Mouse (Mus musculus) cerebellum, adult (tissue): ENCODE measurements around the gene Abhd12.
"Not testable (repeated sequence)": the region's sequence is repeated elsewhere in the genome, so short reads cannot be mapped to it uniquely, and the experiment has no call there.

Source experiments
- ATAC-seq: cut with Nextera tagmentation; 2 replicates; pipeline ENCODE4 v1.9.2; 2017; ENCODE audit warnings: mild to moderate bottlenecking, moderate library complexity, mixed read lengths; ENCODE audit not compliant: insufficient number of reproducible peaks, low FRiP score, low TSS enrichment

Abhd12 gene

DNA sequence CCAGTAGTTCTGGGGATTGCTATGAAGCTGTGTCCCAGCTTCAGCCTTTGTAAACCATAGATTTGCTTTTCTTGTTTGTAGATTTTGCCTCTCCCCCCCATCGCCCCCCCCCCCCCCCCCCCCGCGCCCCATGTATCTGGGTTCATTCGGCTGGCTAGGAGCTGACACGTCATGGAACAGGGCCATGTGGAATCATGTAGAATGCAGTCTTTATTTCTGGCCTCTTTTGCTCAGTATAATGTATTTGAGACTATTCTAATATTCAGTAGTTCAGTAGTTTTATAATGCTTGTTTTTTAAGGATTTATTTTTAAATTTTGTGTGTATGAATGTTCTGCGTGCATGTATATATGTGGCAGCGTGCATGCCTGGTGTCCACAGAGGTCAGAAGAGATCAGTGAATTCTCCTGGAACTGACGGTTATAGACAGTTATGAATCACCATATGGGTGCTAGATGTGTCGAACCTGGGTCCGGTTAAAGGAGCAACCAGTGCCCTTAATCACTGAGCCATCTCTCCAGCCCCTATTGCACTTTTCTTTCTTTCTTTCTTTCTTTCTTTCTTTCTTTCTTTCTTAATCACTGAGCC is 5.8 kb upstream of the Abhd12 start:
- no peak for ATAC-seq

DNA sequence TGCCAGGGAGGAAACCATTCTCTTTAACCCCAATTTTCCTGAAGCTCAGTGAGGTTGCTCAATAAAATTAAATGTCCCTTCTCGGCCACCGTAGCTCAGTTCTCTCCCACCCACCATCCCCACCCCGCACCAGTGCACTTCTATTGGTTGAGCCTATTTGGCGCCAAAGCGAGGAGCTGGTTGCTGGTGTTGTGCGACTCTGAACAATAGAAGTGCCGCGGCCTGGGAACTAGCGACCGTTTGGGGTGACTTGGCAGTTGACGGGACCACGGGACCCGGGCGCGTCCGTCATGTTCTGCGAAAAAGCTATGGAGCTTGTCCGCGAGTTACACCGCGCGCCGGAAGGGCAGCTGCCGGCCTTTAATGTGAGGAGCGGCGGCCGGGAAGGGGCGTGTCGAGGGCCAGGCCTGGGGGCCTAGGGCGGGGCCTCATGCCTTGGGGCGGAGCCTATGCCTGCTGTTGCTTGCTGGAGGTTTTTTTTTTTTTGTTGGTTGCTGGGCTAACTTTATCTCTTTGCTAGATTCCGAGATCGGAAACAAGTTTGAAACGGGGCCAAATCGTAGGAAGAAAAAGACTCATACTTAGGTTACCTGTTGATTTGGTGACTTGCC is 5.0 kb upstream of the Abhd12 start:
- peak; percentile 74 for ATAC-seq

DNA sequence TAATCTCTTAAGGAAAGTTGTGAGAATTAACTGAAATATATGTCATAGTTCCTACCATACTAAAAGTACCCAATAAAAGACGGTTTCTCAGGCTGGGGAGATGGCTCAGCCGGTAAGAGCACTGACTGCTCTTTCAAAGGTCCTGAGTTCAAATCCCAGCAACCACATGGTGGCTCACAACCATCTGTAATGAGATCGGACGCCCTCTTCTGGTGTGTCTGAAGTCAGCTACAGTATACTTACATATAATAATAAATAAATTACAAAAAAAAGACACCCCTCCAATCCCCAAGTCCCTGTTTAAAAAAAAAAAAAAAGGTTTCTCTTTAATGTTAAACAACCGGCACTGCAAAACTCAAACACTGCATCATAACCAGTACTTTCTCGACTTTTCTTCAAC is 4.3 kb upstream of the Abhd12 start:
- ATAC-seq: not testable (repeated sequence)

DNA sequence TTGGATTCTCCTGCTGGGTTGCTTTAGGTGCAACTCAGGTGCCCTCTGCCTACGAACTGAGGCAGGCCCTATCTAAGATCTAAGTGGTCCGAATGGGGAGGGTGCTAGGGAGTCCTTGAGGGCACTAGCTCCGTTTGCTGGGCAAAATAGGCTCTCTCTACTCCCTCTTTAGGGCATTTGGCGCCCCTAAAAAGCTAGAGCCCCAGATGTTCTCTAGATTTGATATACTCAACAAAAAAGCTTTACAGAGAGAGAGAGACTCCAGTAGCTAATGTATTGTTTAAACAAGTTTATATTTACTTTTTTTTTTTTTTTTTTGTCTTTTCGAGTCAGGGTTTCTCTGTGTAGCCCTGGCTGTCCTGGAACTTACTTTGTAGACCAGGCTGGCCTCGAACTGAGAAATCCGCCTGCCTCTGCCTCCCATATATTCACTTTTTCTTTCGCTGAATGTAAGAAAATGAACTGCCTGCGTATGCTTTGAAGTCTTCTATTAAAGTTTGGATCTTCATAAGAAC is 452 bp upstream of the Abhd12 start, which contains the start of gene Gins1:
Gins1 (plus strand) TSS at position 465 of the 515 bp plus-strand sequence.
- no peak; the same call in 1 of the 2 replicates for ATAC-seq

DNA sequence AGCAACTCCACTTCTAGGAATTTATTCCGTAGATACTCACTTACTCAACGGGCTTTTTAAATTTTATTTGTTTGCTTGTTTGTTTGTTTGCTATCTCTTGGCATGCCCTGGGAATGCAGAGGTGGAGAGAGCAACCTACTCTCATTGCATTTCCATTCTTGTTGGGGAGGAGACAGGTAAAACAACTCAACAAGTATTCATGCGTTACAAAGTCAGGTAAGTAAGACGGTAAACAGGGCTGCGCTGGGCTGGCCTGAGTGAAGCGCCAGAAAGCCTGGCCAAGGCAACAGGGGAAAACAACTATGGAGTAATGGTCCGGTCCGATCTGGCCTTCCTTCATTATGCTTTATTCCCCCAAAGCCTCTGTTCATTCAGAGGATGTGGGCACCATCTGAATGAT is 2.2 kb downstream of the Abhd12 start:
- ATAC-seq: no peak

DNA sequence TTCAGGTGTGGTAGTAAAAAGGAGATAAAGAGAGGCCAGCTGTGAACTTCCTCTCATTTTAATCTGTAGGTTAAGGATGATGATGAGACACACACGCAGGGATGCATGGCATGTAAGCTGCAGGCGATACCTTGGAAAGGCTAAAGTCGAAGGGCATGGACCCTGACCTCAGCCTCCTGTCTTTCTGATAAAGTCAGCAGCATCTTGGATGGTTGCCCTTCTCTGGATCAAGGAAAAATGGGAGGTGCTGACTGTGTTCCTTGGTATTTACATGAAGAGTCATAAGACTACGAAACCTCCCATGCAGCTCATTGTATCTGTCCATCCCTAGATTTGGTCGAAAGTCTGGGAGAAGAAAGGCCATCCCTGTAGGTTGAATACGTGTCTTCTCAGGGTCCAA is 4.2 kb downstream of the Abhd12 start:
- no peak for ATAC-seq

DNA sequence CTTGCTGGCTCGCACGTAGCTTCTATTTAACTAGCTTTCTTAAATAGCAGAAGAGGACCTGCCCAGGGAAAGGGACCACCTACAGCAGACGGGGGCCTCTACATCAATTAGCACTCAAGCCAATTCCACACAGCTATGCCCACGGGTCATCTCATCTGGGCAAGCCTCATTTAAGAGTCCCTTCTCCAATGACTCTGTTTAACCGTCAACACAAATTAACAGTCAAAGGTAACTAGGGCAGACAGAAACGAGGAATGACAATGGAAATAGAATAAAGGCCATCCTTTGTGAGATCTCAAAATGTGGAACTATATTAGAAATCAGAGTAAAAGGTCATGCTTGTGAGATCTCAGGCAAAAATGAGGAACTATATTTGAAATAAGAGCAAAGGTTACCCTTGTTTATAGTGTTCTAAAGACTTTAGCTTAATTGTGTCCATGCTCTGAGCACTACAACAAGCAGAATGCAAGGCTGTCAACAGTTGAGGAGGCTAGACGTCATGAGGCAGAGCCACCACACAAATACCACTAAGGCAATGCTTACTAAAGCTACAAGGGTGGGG is 8.8 kb downstream of the Abhd12 start:
- no peak for ATAC-seq

DNA sequence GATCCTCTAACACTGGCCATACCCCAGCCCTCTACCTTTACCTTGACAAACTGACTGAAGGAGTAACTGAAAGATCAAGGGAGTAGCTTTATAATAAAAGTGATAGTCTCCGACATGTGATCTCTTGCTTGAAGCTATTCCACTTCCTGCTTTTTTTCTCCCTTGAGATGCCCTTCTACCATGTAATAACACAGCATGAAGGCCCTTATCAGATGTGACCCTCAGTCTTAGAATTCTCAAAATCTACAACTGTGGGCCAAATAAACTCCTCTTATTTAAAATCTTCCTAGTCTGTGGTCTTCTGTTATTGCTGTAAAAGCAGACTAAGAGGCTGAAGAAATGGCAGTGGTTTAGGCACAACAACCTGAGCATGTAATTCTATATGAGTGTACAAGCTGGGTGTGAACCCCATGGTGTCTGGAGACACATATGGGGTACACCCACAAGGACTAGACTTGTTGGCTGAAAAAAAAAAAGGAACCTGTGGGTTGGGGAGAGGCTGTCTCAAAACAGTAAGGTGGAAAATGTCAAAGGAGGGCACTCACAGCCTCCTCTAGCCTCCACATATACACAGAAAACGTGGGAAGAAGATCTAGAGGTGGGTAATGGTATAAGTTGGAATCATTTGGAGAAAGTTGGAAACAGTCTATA is 9.8 kb downstream of the Abhd12 start:
- no peak for ATAC-seq

DNA sequence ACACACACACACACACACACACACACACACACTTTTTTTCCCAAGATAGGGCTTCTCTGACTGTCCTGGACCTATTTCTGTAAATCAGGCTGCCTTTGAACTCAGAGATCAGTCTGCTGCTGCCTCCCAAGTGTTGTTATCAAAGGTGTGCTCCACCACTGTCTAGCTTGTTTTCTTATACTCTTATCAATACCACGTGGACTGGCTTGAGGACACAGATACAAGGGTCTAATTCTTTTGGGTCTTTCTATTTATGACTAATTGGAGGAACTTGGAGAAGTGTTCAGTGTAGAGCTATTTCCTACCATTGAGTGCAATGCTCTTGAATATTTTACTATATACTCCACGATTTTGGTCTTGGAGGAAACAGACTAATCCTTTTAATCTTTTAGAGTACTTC is 17.2 kb downstream of the Abhd12 start:
- no peak for ATAC-seq

DNA sequence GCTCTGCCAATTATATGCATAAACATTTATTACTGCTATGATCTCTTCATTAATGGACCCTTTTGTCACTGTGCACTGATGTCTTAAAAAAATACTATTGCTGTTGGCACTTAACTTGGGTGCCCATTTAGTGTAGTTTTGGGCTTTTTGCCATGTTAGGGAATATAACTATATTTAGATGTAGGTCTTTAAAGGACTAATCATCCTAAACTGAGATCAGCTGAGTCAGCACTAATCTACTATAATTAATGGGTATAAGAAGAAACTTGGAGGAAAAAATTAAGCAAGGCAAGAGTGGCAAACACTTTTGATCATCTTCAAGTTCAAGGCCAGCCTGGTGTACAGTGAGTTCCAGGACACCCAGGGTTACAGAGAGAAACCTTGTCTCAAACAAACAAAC is 18.2 kb downstream of the Abhd12 start:
- ATAC-seq: no peak

DNA sequence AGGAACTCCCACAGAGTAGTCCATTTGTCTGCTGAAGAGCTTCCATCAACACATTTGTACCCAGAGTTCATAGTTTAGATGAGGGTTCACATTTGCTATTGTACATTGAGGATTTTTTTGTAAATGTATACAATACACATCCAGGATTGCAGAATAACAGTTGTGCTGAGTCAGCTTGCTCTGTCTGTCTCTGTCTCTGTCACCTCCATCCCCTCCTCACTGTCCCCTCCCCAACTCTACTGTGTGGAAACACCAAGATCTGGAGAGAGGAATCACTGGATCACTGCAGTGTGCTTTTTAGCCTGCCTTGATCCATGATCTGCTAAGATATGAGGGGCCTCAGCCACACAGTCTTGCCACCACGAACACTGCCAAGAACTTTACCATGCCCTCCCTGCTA is 18.7 kb downstream of the Abhd12 start:
- no peak for ATAC-seq

DNA sequence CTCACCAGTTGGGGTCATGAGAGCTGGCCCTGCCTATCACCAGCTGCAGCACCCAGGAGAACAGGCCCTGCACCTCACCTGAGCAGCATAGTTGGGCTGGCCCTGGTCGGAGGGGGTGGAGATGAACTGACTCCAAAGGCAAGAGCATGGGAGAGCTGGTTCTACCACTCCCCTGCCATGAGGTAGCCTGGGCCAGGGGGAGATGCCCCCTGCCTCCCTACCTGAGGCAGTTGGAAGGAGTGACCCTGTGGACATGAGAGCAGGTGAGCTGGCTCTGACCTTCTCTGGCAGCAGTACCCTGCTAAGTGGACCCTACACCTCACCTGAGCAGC is 19.8 kb downstream of the Abhd12 start:
- peak; percentile 15; the same call in 1 of the 2 replicates for ATAC-seq

DNA sequence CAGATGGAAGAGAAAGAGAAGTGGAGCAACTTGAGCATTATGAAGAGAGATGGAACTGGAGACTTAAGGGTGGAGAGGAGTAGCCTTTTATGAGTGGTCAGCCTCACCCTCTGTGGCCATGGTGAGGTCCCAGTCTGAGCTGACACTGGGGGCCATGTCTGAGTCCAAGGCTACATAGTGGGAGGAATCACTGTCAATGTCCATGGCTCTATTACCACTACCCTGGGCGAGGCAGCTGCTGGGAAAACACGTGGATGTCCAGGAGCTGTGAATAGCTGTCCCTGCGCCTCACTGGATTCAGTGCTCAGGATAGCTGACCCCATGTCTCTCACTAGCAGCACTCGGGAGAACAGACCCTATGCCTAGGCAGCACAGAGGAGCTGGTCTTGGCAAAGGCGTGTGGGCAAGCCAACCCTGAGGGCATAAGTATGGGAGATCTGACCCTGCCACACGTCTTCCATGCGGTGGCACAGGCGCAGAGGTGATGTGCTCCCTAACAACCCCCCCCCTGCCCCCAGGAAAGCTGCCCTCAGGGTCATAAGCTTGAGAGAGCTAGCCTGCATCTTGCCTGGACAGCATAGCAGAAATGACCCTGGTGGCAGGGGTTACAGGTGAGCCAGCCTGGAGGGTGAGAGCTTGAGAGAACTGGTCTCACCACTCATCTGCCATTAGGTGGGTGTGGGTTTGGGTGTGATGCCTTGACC is 20.3 kb downstream of the Abhd12 start:
- peak; percentile 43; the same call in 1 of the 2 replicates for ATAC-seq

DNA sequence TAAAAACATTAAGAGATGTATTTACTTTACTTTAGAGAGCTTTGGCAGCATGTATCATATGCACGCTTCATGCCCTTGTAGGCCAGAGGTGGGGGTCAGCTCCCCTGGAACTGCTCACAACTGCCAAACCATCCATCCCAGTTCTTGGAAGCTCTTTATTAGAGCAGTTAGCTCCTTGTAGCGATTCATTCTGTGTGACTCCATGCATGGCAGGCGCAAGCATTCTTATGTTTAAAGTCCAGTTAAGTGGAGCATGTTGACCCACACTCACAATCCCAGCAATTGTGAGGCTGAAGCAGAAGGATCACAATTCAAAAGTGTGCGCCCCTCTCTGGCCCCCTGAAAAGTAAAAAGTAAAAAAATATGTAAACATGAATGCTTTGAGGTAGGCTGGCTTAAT is 27.0 kb downstream of the Abhd12 start:
- no peak for ATAC-seq

DNA sequence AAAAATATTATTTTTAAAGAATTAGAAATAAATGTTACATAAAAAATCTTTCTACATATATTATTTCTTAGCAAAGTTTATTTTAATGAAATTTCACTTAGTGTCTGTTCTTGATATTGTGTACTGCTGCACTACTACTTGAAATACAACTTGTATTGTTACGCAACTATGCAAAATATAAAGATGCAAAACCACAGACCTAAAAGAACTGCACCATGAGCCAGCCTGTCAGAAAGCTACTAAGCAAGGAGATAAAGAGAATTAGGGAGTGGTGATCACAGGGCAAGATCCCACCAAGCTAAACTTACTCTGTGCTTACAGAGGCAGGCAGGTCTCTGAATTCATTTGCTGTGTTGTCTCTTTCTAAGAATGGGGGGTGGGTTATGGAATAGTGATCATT is 29.3 kb downstream of the Abhd12 start:
- no peak for ATAC-seq

DNA sequence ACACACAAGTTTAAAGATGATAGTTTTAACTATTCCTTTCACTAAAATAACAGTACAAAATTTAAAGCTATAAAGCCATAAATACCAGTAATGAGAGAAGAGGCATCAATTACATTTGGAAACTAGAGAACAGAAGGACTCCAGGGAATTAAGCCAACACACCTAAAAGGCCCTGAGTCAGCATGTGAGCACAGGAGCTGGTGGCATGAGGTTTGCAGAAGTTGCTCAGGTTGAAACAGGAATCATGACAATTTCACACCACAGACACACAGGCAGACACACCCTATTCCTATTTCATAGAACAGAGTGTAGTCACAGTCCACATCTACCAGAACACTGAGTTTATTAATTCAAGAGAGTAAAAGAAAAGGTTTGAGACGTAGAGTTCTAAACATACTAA is 30.0 kb downstream of the Abhd12 start:
- ATAC-seq: peak; percentile 36; the same call in 1 of the 2 replicates

DNA sequence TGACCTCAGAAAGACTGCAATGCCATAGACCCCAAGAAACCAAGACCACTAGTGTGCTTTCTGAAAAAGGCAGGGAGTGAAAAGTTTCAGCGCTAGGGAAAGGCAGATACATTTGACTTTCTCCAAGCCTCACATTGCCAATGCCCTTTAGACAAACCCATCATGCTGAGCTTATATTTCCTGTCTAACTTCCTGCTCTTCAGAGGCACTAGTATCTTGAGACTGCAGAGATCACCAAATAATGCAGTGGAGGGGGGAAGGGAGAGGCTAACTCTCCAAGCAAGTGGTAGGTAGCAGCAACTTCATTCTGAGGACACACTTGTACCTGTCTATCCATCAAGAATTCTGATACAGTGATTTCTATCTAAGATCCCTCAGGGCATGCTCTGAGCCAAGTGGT is 35.1 kb downstream of the Abhd12 start:
- ATAC-seq: no peak

DNA sequence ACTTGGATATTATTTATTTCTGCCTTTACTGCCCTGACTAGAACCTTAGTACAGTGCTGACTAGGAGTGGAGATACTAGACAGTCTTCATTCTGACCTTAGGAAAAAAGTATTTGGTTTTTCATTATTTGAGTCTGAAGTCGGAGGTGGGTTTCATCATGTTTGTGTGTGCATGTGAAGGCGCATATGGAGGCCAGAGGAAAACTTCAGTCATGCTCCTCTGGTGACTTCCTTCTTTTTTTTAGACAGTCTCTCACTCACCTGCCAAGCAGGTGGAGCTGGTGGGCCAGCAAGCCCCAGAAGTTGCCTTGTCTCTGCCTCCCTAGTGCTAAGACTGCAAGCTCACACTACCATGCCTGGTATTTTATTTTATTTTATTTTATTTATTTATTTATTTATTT is 37.5 kb downstream of the Abhd12 start:
- ATAC-seq: no peak

DNA sequence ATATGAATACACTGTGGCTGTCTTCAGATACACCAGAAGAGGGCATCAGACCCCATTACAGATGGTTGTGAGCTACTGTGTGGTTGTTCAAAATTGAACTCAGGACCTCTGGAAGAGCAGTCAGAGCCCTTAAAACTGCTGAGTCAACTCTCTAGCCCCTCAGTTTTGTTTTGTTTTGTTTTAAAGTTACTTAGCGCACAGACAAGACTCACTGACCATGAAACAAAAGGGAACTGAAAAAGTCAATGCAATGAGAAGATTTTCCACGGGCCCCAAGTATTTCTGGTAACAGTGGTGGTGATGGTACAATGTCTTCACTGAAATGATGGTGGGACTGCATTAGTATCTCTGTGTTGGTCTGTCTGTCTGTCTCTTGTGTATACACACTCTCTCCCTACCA is 43.4 kb downstream of the Abhd12 start:
- no peak for ATAC-seq

DNA sequence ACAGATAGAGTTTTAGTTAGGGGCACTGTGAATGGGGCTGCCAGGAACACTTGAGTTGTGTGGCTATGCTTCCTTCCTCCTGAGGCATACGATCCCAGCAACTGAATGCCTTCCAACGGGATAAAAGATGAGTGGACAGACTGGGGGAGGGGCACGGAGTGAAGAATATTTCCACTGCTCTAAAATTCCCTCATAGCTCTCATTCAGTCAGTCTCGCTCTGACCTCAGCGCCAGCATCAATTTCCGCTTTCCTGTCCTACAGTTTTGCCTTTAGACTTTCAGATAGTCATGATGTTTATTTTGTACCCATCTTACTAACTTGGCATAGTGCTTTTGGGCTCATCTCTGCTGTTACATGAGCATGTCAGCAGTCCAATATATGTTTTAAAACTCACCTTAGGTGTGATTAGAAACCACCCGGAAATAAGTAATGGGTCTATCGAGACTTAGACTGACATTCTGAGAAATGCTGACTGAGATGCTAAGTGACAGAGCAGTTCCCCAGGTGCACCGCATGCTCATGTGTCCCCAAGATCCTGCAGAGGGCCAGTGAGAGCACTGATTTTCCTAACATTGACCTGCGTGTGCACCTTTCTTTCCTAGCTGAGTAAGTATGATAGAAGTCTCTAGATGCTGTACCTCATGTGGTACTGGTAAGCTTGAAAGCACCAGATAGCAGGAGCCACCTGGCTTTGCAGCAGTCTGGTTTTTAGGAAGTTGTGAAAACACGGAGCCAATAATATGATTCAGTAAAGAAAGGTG is 44.7 kb downstream of the Abhd12 start:
- ATAC-seq: no peak
